ENCODE assay signal across 13 mouse cellular contexts in the genomic region with DNA sequence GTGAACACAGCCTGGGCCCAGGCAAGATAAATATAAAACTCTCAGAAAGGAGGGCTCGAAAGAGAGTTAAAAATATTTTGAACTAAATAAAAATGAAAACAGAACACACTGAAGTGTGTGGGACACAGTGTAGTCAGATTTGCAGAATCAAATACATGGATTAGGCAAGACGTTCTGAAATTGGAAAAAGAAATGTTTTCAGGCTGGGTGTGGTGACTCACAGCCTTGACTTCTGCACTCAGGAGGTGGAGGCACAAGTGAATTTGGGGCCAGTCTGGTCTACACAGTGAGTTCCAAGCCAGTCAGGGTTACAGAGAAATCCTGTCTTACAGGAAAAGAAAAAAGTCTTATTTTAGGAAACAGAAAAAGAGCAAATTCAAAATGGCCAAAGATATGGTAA.
"Had no signal": no experiment of that assay in that cellular context is flagged by ENCODE, and none has a peak within 500 bp of the region (broad histone marks: within the 10 kb centered on the region; RNA-seq: fewer than 3 reads in every experiment).

No protein-coding gene starts in this region.

- H3K4me3 ChIP-seq: limb, embryonic 15.5 days; liver, embryonic 12.5 days; midbrain, embryonic 10.5 days; neural tube, embryonic 12.5 days had no signal

- H3K9ac ChIP-seq: limb, embryonic 15.5 days; liver, embryonic 12.5 days; lung, embryonic 14.5 days; neural tube, embryonic 12.5 days had no signal

- H3K27ac ChIP-seq: kidney, postnatal 0 days; limb, embryonic 15.5 days; liver, embryonic 12.5 days; midbrain, embryonic 10.5 days; neural tube, embryonic 12.5 days had no signal

- DNase-seq: kidney, postnatal 36 days; lung, embryonic 14.5 days; lung, postnatal 10 days; lung, postnatal 4 days; midbrain, embryonic 14.5 days; spleen, adult 18-20 months; thymus, adult 18-20 months; thymus, postnatal 14 days had no signal

- H3K9me3 ChIP-seq: limb, embryonic 15.5 days; liver, embryonic 12.5 days; midbrain, embryonic 10.5 days; neural tube, embryonic 12.5 days had no signal

- H3K4me2 ChIP-seq: limb, embryonic 15.5 days; liver, embryonic 12.5 days; lung, embryonic 14.5 days; neural tube, embryonic 12.5 days had no signal

- H3K36me3 ChIP-seq: limb, embryonic 15.5 days; liver, embryonic 12.5 days; midbrain, embryonic 10.5 days; neural tube, embryonic 12.5 days had no signal

- ATAC-seq: liver, embryonic 12.5 days had no signal

- H3K27me3 ChIP-seq: limb, embryonic 15.5 days; neural tube, embryonic 12.5 days had no signal
